Mouse (Mus musculus): ENCODE measurements around the gene Fam107b. TPM values are rescaled to one million over a fixed set of nuclear protein-coding genes. Genes with fewer than 3 reads are reported as not detected.
"Not testable (repeated sequence)": the region's sequence is repeated elsewhere in the genome, so short reads cannot be mapped to it uniquely, and the experiment has no call there.

Gene Fam107b
- polyA plus RNA-seq, 1 experiment from 2014 or later = 13.4 TPM

- Histone ChIP-seq H3K4me3 (replicated peaks) (no peak overlapping the region), H3K27me3 (no peaks in the 10 kb centered on the region), H3K9ac (no peak overlapping the region), H3K9me3 (replicated peaks) (no peaks in the 10 kb centered on the region), H3K4me2 (no peak overlapping the region), H3K27ac (no peak overlapping the region), H3K36me3 (no peaks in the 10 kb centered on the region), H3K4me1 (replicated peaks) (peaks cover 27% of the 10 kb centered on the region)
- DNase-seq (no peak), ATAC-seq (ENCODE audit: low read depth) (no peak)
- WGBS (ENCODE audit: insufficient replicate concordance) = 49% methylated on average over 1 of the region's 1 CpGs
These were observed 130.1 kb downstream of the Fam107b start for GRCm38 (mm10) chr2:3700368-3700767.

- ATAC-seq (ENCODE audit: low read depth) (no peak), DNase-seq (no peak)
- no peaks in the 10 kb centered on the region for H3K36me3 ChIP-seq
- H3K27me3 ChIP-seq = no peaks in the 10 kb centered on the region
- H3K4me2 ChIP-seq = no peak overlapping the region
- 61% methylated on average over 7 of the region's 7 CpGs for WGBS (ENCODE audit: insufficient replicate concordance)
- no peaks in the 10 kb centered on the region for H3K9me3 ChIP-seq (replicated peaks)
- no peak overlapping the region for H3K27ac ChIP-seq
- H3K4me1 ChIP-seq (replicated peaks) = peaks cover 27% of the 10 kb centered on the region
- no peak overlapping the region for H3K4me3 ChIP-seq (replicated peaks)
- H3K9ac ChIP-seq = no peak overlapping the region
These were observed 132.4 kb downstream of the Fam107b start for GRCm38 (mm10) chr2:3702640-3703190.

GRCm38 (mm10) chr2:3703806-3704205 lies 133.5 kb downstream of the Fam107b start:
- ATAC-seq (ENCODE audit: low read depth) = no peak
- H3K4me2 ChIP-seq = no peak overlapping the region
- H3K9me3 ChIP-seq (replicated peaks) = no peaks in the 10 kb centered on the region
- no peak overlapping the region for H3K4me3 ChIP-seq (replicated peaks)
- DNase-seq = no peak
- H3K36me3 ChIP-seq = no peaks in the 10 kb centered on the region
- no peaks in the 10 kb centered on the region for H3K27me3 ChIP-seq
- no peak overlapping the region for H3K27ac ChIP-seq
- H3K9ac ChIP-seq = no peak overlapping the region
- 30% methylated on average over 2 of the region's 2 CpGs for WGBS (ENCODE audit: insufficient replicate concordance)
- peaks cover 27% of the 10 kb centered on the region for H3K4me1 ChIP-seq (replicated peaks)

DNA sequence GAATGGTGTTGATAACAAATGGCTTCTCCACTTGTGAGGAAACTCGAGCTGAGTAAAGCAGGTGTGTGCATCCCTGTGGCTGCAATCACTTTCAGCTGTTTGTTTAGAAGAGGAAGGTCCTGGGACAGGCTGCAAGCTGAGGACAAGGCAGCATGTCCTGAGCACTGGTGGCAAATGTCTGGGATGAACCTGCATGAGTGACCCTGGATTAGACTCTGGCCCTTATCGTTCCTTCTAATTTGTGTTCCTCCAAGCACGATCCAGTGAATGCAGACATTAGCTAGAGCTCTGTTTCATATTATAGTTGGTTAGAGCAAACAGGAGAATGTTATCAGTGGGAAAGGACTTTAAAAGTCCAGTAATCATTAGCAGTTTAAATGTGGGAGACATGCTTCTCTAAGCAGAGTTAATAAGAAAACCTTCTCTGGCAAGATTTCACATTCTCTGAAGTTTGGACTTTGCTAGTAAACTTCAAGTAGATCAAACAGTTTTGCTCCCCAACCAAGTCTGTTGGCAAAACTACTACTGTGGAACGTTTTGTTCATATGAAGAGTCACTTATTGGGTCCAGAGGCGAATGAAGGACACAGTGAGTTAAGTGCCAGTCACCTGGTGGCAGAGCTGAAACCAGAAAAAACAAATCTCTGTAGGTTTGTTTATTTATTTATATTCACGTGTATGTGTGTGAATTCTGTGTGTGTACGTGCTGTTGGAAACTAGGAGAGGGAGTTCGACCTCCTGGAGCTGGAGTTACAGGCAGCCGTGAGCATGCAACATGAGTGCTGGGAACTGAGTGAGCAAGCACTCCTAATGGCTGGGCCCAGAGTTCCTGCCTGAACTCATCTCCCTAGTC lies 134.2 kb downstream of the Fam107b start:
- Histone ChIP-seq H3K9ac (no peak overlapping the region), H3K36me3 (no peaks in the 10 kb centered on the region), H3K27ac (no peak overlapping the region), H3K9me3 (replicated peaks) (no peaks in the 10 kb centered on the region), H3K4me3 (replicated peaks) (no peak overlapping the region), H3K4me1 (replicated peaks) (peaks cover 29% of the 10 kb centered on the region), H3K27me3 (no peaks in the 10 kb centered on the region), H3K4me2 (no peak overlapping the region)
- ATAC-seq (ENCODE audit: low read depth) = no peak
- no peak for DNase-seq
- WGBS (ENCODE audit: insufficient replicate concordance) = 57% methylated on average over 9 of the region's 9 CpGs

- not testable (repeated sequence) for H3K36me3 ChIP-seq; H3K9ac ChIP-seq; H3K4me3 ChIP-seq (replicated peaks); H3K9me3 ChIP-seq (replicated peaks); H3K27ac ChIP-seq; ATAC-seq (ENCODE audit: low read depth); H3K27me3 ChIP-seq; DNase-seq; H3K4me2 ChIP-seq
- 9% methylated on average over 3 of the region's 3 CpGs for WGBS (ENCODE audit: insufficient replicate concordance)
- H3K4me1 ChIP-seq (replicated peaks) = peaks cover 36% of the 10 kb centered on the region
These were observed 135.0 kb downstream of the Fam107b start for GRCm38 (mm10) chr2:3705283-3705682.

DNA sequence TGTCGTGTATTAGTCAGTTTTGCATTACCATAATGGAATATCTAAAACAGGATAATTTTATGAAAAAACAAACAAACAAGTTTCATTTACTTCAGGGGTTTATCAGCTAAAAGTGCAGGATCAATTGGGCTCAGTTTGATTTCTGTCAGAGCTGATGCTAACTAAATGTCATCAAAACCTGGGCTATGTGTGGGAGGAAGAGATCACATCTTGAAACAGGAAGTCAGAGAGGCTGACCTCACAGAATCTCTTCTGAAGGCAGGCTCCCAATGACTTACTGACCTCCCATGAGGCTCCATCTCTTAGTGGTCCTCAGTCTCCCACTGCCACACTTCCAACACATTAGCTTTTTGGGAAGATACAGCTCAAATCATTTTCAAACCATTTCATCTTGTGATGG lies 136.9 kb downstream of the Fam107b start:
- H3K9ac ChIP-seq = no peak overlapping the region
- H3K9me3 ChIP-seq (replicated peaks) = no peaks in the 10 kb centered on the region
- H3K4me2 ChIP-seq = no peak overlapping the region
- no peak overlapping the region for H3K27ac ChIP-seq
- 56% methylated on average over 1 of the region's 1 CpGs for WGBS (ENCODE audit: insufficient replicate concordance)
- no peaks in the 10 kb centered on the region for H3K27me3 ChIP-seq
- H3K4me3 ChIP-seq (replicated peaks) = no peak overlapping the region
- DNase-seq = no peak
- H3K4me1 ChIP-seq (replicated peaks) = peaks cover 40% of the 10 kb centered on the region
- no peaks in the 10 kb centered on the region for H3K36me3 ChIP-seq
- ATAC-seq (ENCODE audit: low read depth) = no peak

DNA sequence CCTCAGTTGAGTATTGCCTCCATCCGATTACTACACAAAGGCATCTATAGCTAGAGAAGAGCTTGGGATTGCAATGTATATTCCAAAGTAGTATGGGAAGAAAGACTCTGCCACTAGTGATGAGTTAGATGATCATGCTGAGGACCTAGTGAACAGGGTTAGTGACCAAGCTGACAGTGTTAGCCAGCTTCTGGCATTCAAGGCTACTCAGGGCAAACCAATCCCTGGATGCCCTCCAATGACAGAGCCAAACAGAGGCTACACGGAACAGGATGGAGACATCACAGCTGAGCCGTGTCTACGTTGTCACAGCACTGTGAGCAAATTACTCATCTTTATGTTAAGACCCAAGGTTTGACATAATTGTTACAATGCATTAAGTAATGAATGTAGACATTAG lies 138.3 kb downstream of the Fam107b start:
- DNase-seq (no peak), ATAC-seq (ENCODE audit: low read depth) (no peak)
- no peaks in the 10 kb centered on the region for H3K9me3 ChIP-seq (replicated peaks)
- no peak overlapping the region for H3K4me3 ChIP-seq (replicated peaks)
- H3K9ac ChIP-seq = no peak overlapping the region
- H3K36me3 ChIP-seq = no peaks in the 10 kb centered on the region
- H3K27ac ChIP-seq = no peak overlapping the region
- no peak overlapping the region for H3K4me2 ChIP-seq
- H3K4me1 ChIP-seq (replicated peaks) = peaks cover 39% of the 10 kb centered on the region
- WGBS (ENCODE audit: insufficient replicate concordance) = 81% methylated on average over 4 of the region's 4 CpGs
- H3K27me3 ChIP-seq = peaks cover 1% of the 10 kb centered on the region; the same call in 1 of the 2 replicates

DNA sequence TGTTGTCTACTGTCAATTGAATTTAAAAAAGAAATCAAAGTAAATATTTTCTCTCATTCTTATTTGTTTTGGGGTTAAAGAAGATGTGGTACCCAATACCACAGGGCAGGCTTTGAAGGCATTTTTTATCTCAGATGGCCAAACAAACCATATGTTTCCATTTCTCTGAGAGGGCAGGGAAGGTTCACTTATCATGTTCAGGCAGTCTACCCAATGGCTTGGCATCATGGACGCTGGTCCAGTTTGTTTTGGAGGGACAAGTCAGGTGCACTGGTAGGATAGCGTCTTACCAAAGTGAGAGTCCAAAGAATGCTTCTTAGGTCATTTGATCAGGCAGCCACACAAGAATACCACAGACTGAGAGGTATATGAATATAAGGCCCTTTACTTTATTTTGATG lies 139.6 kb downstream of the Fam107b start:
- Histone ChIP-seq H3K4me3 (replicated peaks) (no peak overlapping the region), H3K9ac (no peak overlapping the region), H3K27me3 (peaks cover 9% of the 10 kb centered on the region), H3K27ac (no peak overlapping the region), H3K9me3 (replicated peaks) (no peaks in the 10 kb centered on the region), H3K4me1 (replicated peaks) (peaks cover 36% of the 10 kb centered on the region), H3K36me3 (no peaks in the 10 kb centered on the region), H3K4me2 (no peak overlapping the region)
- peak; percentile 25; the same call in 1 of the 2 replicates for ATAC-seq (ENCODE audit: low read depth)
- WGBS (ENCODE audit: insufficient replicate concordance) = 40% methylated on average over 2 of the region's 2 CpGs
- peak; percentile 17 for DNase-seq

GRCm38 (mm10) chr2:3710521-3710920 lies 140.2 kb downstream of the Fam107b start:
- DNase-seq = no peak
- H3K9me3 ChIP-seq (replicated peaks) = no peaks in the 10 kb centered on the region

GRCm38 (mm10) chr2:3712369-3713042 lies 142.2 kb downstream of the Fam107b start:
- no peak for DNase-seq
- WGBS (ENCODE audit: insufficient replicate concordance) = 64% methylated on average over 3 of the region's 3 CpGs
- no peaks in the 10 kb centered on the region for H3K36me3 ChIP-seq
- ATAC-seq (ENCODE audit: low read depth) = 0 out of 2 replicates have a peak, but pooled peaks have one; percentile 3
- no peak overlapping the region for H3K27ac ChIP-seq
- peaks cover 9% of the 10 kb centered on the region for H3K27me3 ChIP-seq
- peak overlapping the region; percentile 99; the same call in 1 of the 2 replicates for H3K4me2 ChIP-seq
- H3K4me1 ChIP-seq (replicated peaks) = peaks cover 51% of the 10 kb centered on the region
- no peaks in the 10 kb centered on the region for H3K9me3 ChIP-seq (replicated peaks)
- H3K9ac ChIP-seq = no peak overlapping the region; the same call in 1 of the 2 replicates
- no peak overlapping the region for H3K4me3 ChIP-seq (replicated peaks)

More at GRCm38 (mm10) chr2:3710521-3710920, 140.2 kb downstream of the Fam107b start:
- Histone ChIP-seq H3K36me3 (no peaks in the 10 kb centered on the region), H3K27me3 (peaks cover 9% of the 10 kb centered on the region), H3K27ac (no peak overlapping the region), H3K4me2 (no peak overlapping the region), H3K9ac (no peak overlapping the region), H3K4me3 (replicated peaks) (no peak overlapping the region), H3K4me1 (replicated peaks) (peaks cover 36% of the 10 kb centered on the region)
- ATAC-seq (ENCODE audit: low read depth) = no peak
- 72% methylated on average over 3 of the region's 3 CpGs for WGBS (ENCODE audit: insufficient replicate concordance)

- H3K4me1 ChIP-seq (replicated peaks) = peaks cover 58% of the 10 kb centered on the region
- ATAC-seq (ENCODE audit: low read depth) (peak; percentile 91), DNase-seq (peak; percentile 87)
- H3K27me3 ChIP-seq = peaks cover 9% of the 10 kb centered on the region
- H3K4me3 ChIP-seq (replicated peaks) = peak overlapping the region; percentile 77
- no peaks in the 10 kb centered on the region for H3K9me3 ChIP-seq (replicated peaks)
- under 1% methylated on average over 41 of the region's 41 CpGs for WGBS (ENCODE audit: insufficient replicate concordance)
- H3K36me3 ChIP-seq = no peaks in the 10 kb centered on the region
- H3K9ac ChIP-seq = peak overlapping the region; percentile 86
- peak overlapping the region; percentile 53; the same call in 1 of the 2 replicates for H3K27ac ChIP-seq
- H3K4me2 ChIP-seq = peak overlapping the region; percentile 99
These were observed 143.0 kb downstream of the Fam107b start for GRCm38 (mm10) chr2:3713212-3713681.

Measured in liver, embryonic 13.5 days (tissue).